Mouse (Mus musculus) lung, postnatal 14 days (tissue): Measurements from ENCODE around the gene Hist4h4.
"Not testable (repeated sequence)": the region's sequence is repeated elsewhere in the genome, so short reads cannot be mapped to it uniquely, and the experiment has no call there.

Source experiments
- DNase-seq: peaks from one replicate; pipeline ENCODE4 v3.0.0; 2021

The Hist4h4 gene

GRCm38 (mm10) chr6:136813117-136813516 is 8.9 kb upstream of the Hist4h4 start:
- peak; percentile 36 for DNase-seq

DNA sequence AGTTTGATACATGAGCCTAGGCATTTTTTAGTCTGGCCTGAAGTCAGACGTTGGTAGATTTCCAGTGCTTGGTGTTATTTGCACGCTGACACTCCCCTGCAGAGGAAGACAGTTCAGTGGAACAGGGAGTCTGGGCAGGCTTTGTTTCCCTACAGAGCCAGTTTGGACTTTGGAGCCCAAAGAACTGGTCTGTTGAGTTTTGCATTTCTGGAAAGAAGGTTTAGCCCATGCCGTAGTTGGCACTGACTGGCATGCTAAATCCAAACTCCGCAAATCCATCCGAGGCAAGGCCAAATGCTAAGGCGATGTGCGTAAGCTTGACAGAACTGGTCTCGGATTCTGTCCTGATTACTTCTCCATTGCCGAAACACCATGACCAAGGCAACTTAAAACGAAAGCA is 7.0 kb upstream of the Hist4h4 start:
- DNase-seq, result no peak

- no peak for DNase-seq
These were observed 5.5 kb upstream of the Hist4h4 start for GRCm38 (mm10) chr6:136809673-136810072.

- peak; percentile 73 for DNase-seq
These were observed 4.9 kb upstream of the Hist4h4 start for GRCm38 (mm10) chr6:136809077-136809476.

DNA sequence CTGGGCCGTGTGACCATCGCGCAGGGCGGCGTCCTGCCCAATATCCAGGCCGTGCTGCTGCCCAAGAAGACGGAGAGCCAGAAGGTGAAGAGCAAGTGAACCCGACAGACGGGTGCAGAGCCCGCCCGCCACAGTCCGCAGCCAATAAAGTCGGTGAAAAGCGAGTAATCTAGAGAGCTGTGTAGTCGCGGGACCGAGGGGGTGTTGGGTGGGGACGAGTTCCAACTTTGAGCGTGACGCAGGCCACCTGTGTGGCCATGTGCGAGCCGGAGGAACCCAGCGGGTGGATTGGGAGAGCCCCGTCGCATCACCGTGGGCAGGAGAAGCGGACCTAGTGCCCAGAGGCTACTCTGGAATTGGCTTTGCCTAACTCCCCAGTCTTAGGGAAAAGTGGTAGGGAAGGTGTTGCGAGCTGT is 4.4 kb upstream of the Hist4h4 start:
- peak; percentile 34 for DNase-seq

DNA sequence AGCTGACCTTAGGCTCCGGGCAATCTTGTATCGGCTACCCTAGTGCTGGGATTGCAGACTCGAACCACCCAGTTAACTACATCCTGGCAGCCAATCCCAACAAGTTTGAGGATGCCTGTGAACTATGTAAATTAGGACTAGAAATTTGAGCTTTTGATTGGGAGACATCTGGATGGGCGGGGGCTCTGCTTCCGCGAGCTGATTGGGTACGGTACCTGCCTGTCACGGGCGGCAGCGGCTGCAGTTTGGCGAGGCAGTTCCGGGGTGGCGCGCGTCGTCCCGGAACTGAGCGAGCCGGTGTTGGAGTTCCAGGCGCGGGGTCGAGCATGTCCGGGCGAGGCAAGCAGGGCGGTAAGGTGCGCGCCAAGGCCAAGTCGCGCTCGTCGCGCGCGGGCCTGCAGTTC is 3.8 kb upstream of the Hist4h4 start, which contains the start of gene H2afj:
Gene H2afj (plus strand): TSS at position 231 of the 404 bp plus-strand sequence.
- peak; percentile 98 for DNase-seq

DNA sequence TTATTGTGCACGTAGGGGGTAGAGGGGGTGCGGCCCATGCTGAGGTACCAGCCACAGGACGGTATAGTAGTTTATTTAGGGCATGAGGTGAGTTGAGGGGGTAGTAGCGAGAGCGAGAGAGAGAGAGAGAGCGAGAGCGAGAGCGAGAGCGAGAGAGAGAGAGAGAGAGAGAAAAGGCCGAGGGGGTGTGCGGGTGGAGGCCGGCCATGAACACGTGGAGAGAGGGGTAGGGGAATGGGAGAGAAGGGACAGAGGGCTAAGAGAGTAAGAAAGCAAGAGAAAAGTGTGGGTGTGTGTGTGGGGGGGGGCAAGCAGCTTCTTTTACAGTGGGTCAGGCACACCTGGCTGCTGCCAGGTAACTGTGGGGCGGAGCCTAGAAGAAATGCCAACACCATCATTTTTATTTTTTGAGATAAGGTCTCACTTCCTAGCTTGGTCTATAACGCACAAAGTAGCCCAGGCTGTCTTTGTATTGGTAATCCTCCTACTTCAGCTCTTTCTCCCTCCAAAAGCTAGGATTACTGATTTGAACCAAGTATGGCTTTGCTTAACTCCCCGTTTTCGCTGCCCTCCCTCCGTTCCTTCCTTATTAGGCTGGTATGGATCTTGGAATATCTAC is 3.3 kb upstream of the Hist4h4 start:
- DNase-seq, result no peak

GRCm38 (mm10) chr6:136806819-136807218 is 2.6 kb upstream of the Hist4h4 start:
- peak; percentile 49 for DNase-seq

- no peak for DNase-seq
These were observed 1.2 kb upstream of the Hist4h4 start for GRCm38 (mm10) chr6:136805409-136805775.

DNA sequence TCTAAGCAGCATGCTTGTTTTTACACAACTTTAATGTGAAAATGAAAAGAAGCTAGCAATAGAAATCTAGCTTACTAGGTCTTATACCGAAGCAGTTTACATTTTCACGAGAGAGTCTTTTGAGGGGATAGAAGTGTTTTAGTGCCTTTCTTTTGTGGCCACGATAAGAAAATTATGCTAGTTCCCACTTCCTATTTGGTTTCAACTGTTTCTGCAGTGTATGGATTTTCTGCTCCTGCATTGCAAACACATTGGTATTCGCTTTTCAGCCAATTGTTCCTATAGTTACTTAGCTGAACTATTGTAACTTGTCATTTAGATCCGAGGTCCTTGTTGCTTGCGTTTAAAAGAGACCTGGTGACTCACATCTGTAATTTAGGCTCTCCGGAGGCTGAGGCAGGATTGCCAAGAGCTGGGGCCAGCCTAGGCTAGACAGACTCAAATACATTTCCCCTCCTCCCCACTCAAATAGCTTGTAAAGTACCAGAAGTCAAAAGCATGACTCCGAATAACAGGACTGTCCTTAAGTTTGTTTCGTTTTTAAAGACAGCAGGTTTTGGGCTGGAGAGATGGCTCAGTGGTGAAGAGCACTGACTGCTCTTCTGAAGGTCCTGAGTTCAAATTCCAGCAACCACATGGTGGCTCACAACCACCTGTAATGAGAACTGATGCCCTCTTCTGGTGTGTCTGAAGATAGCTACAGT is 642 bp upstream of the Hist4h4 start:
- DNase-seq, result no peak

- no peak for DNase-seq
These were observed 999 bp downstream of the Hist4h4 start for GRCm38 (mm10) chr6:136803093-136803738.

- DNase-seq, result no peak
These were observed 2.9 kb downstream of the Hist4h4 start for GRCm38 (mm10) chr6:136801274-136801673.

GRCm38 (mm10) chr6:136800710-136801109 is 3.5 kb downstream of the Hist4h4 start:
- no peak for DNase-seq

DNA sequence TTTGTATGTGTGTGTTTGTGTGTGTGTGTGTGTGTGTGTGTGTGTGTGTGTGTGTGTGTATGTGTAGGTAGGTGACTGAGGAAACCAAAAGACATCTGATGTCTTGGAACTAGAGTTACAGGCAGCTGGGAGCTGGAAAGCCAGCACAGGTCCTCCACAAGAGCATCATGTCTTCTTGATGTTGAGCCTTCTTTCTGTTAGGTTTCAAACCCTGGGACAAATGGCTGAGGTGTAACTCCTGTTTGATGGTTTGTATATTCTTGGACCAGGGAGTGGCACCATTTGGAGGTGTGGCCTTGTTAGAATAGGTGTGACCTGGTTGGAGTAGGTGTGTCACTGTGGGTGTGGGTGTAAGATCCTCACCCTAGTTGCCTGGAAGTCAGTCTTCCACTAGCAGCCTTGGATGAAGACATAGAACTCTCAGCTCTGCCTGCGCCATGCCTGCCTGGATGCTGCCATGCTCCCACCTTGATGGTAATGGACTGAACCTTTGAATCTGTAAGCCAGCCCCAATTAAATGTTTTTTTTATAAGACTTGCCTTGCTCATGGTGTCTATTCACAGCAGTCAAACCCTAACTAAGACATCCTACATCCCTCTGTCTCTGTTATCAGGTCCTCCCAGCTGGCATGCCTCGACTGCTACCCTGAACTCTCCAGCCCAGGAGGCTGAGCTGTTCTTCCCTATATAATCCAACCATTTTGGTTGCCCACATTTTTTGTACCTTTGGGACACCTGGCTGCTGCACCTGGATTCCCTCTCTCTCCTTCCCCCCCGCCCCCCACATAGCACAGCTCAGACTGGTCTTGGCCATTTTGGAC is 6.1 kb downstream of the Hist4h4 start:
- not testable (repeated sequence) for DNase-seq

DNA sequence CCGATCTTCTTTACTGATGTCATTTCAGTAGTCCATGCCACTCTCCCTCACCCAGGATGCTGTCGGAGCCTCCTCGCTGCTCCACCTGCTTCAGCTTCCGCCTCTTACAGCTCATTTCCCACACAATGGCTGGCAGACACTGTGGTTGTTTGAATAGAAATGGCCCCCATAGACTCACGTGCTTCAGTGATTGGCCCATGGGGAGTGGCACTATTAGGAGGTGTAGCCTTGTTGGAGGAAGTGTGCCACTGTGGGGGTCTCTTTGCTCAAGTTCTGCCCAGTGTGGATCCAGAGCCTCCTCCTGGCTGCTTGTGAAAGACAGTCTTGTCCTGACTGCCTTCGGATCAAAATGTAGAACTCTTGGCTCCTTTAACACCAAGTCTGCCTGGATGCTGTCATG is 8.4 kb downstream of the Hist4h4 start:
- no peak for DNase-seq

- no peak for DNase-seq
These were observed 9.1 kb downstream of the Hist4h4 start for GRCm38 (mm10) chr6:136795110-136795509.

DNA sequence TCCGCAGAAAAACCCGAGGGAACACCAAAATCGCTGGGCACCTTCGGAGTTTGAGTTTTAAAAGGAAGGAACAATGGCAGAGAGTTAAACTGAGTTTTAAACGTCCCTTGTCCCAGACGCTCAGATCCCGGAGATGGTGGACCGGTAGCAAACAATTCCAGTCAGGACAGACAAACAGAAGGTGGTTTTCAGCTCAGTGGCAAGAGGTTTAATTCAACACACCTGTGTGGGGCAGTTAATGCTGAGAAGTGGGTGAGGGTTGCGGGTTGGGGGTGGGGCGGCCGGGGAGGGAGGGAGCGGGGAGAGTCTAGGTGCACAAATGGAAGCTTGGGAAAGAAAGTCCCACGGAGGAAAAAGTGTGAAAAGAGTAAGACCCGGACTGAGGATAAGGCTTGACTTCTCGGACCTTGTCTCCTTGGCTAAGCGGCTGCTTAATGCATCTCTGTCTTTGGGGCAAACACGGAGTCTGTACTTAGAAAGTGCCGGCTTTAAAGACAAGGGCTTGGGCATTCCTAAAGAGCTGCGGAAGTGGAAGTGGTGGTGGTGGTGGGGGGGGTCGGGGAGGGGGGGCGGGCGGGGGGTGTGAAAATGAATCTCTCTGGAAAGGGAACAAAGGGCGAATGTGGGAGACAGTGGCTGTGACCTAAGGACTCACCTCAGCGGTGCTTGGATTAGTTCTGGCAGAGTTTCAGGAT is 10.2 kb downstream of the Hist4h4 start:
- DNase-seq, result no peak

GRCm38 (mm10) chr6:136792884-136793758 is 11.1 kb downstream of the Hist4h4 start:
- DNase-seq, result no peak

DNA sequence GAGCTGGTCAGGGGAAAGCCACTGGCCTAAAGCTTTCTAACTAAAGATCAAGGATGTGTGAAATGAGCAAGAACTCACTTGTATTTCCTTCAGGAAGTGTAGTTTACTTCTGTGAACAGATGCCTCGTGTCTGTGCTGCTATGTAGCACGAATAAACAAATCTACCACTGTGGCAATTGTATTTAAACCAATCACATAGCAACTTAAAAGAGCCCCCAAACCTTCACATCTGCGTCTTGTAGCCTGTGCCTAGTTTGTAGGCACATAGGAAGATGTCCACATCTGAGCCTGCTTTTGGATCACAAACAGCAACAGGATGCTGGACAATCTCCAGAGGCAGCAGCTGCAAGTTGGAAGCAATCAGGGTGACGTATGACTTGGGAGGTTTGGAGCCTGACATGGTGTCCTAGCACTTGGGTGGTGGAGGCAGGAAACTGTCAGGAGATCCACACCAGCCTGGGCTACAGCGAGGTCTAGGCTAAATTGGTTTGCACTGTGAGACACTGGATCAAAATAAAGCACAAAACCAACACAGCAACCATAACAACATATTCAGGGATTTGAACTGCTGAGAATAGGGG is 14.7 kb downstream of the Hist4h4 start:
- peak; percentile 75 for DNase-seq

DNA sequence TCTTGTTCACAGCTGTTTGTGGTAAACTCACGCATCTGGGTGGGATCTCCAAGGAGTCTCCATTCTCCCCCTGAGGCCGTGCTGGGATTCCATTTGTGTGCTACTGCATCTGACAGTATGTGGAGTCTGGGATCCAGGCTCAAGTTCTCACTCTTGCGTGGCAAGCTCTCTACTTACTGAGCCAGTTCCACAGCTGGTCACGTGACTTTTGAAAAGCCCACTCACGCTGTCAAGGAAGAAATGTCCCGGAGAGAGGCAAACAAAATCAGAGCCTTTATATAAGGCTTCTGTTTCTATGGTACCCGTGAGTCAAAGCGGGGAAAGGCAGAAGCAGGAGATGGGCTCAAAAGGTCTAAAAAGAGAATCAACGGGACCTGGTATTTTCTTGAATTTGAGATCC is 21.5 kb downstream of the Hist4h4 start:
- no peak for DNase-seq

GRCm38 (mm10) chr6:136782146-136782545 is 22.1 kb downstream of the Hist4h4 start:
- no peak for DNase-seq
